Mouse (Mus musculus) kidney, adult 2 months (tissue): Measurements from ENCODE around the gene Col28a1.

Experiments used
- CTCF ChIP-seq: fragments of 200-500 bp; conservative IDR thresholded peaks from 2 replicates; pipeline ENCODE4 v1.5.1; 2011; ENCODE audit warnings: low read depth, mild to moderate bottlenecking, control low read depth, low read length, moderate library complexity, mixed read lengths; ENCODE audit not compliant: insufficient read depth, insufficient read length
- POLR2A ChIP-seq: fragments of 200-500 bp; IDR thresholded peaks from one replicate; pipeline ENCODE4 v1.6.1; 2011; ENCODE audit warnings: low read depth, low read length, control low read depth

- TF ChIP-seq CTCF (no peak), POLR2A (no peak)
Observed at GRCm38 (mm10) chr6:7969376-7969775, 223.0 kb downstream of the Col28a1 start.
